Mouse (Mus musculus): ENCODE measurements around the gene Socs4. TPM values are rescaled to one million over a fixed set of nuclear protein-coding genes. Genes with fewer than 3 reads are reported as not detected.

Socs4 gene
- polyA plus RNA-seq, 1 experiment from 2014 or later = 1.7 TPM

- H3K36me3 ChIP-seq (ENCODE audit: control insufficient read depth, insufficient read depth, low read length) = no peaks in the 10 kb centered on the region
Measured at GRCm38 (mm10) chr14:47279058-47279457, 2.3 kb downstream of the Socs4 start.

GRCm38 (mm10) chr14:47281535-47281934 lies 4.8 kb downstream of the Socs4 start:
- ATAC-seq = no peak
- H3K27ac ChIP-seq (ENCODE audit: low read depth, low read length) = no peak overlapping the region
- H3K27me3 ChIP-seq (replicated peaks; ENCODE audit: control insufficient read depth, insufficient read depth, low read length) = no peaks in the 10 kb centered on the region
- WGBS = 96% methylated on average over 4 of the region's 4 CpGs
- H3K9me3 ChIP-seq (ENCODE audit: control insufficient read depth, low read length) = no peaks in the 10 kb centered on the region
- no peak overlapping the region for H3K4me2 ChIP-seq (ENCODE audit: low read length)
- H3K36me3 ChIP-seq (ENCODE audit: control insufficient read depth, insufficient read depth, low read length) = no peaks in the 10 kb centered on the region
- peaks cover 6% of the 10 kb centered on the region for H3K4me1 ChIP-seq (ENCODE audit: control insufficient read depth, insufficient read depth, low read depth, low read length)
- no peak overlapping the region for H3K9ac ChIP-seq (ENCODE audit: low read depth, low read length)
- H3K4me3 ChIP-seq (ENCODE audit: low read length) = no peak overlapping the region

More at GRCm38 (mm10) chr14:47279058-47279457, 2.3 kb downstream of the Socs4 start:
- ATAC-seq = no peak
- Histone ChIP-seq H3K27me3 (replicated peaks; ENCODE audit: control insufficient read depth, insufficient read depth, low read length) (no peaks in the 10 kb centered on the region), H3K9ac (ENCODE audit: low read depth, low read length) (no peak overlapping the region), H3K27ac (ENCODE audit: low read depth, low read length) (no peak overlapping the region), H3K4me3 (ENCODE audit: low read length) (no peak overlapping the region), H3K4me1 (ENCODE audit: control insufficient read depth, insufficient read depth, low read depth, low read length) (peaks cover 17% of the 10 kb centered on the region), H3K4me2 (ENCODE audit: low read length) (no peak overlapping the region), H3K9me3 (ENCODE audit: control insufficient read depth, low read length) (no peaks in the 10 kb centered on the region)
- 86% methylated on average over 2 of the region's 2 CpGs for WGBS

- no peak for ATAC-seq
- H3K9me3 ChIP-seq (ENCODE audit: control insufficient read depth, low read length) = no peaks in the 10 kb centered on the region
- H3K27me3 ChIP-seq (replicated peaks; ENCODE audit: control insufficient read depth, insufficient read depth, low read length) = no peaks in the 10 kb centered on the region
- H3K4me3 ChIP-seq (ENCODE audit: low read length) = no peak overlapping the region
- H3K27ac ChIP-seq (ENCODE audit: low read depth, low read length) = no peak overlapping the region
- no peak overlapping the region for H3K9ac ChIP-seq (ENCODE audit: low read depth, low read length)
- no peaks in the 10 kb centered on the region for H3K4me1 ChIP-seq (ENCODE audit: control insufficient read depth, insufficient read depth, low read depth, low read length)
- H3K4me2 ChIP-seq (ENCODE audit: low read length) = no peak overlapping the region
- H3K36me3 ChIP-seq (ENCODE audit: control insufficient read depth, insufficient read depth, low read length) = no peaks in the 10 kb centered on the region
- WGBS = 93% methylated on average over 7 of the region's 7 CpGs
Measured at GRCm38 (mm10) chr14:47283568-47283967, 6.8 kb downstream of the Socs4 start.

- no peak overlapping the region for H3K27ac ChIP-seq (ENCODE audit: low read depth, low read length)
- no peak overlapping the region for H3K4me3 ChIP-seq (ENCODE audit: low read length)
- H3K4me1 ChIP-seq (ENCODE audit: control insufficient read depth, insufficient read depth, low read depth, low read length) = no peaks in the 10 kb centered on the region
- 98% methylated on average over 2 of the region's 2 CpGs for WGBS
- no peaks in the 10 kb centered on the region for H3K36me3 ChIP-seq (ENCODE audit: control insufficient read depth, insufficient read depth, low read length)
- no peaks in the 10 kb centered on the region for H3K27me3 ChIP-seq (replicated peaks; ENCODE audit: control insufficient read depth, insufficient read depth, low read length)
- H3K9me3 ChIP-seq (ENCODE audit: control insufficient read depth, low read length) = no peaks in the 10 kb centered on the region
- H3K9ac ChIP-seq (ENCODE audit: low read depth, low read length) = no peak overlapping the region
- H3K4me2 ChIP-seq (ENCODE audit: low read length) = no peak overlapping the region
- ATAC-seq = no peak
Measured at GRCm38 (mm10) chr14:47285271-47285670, 8.5 kb downstream of the Socs4 start.

- Histone ChIP-seq H3K9ac (ENCODE audit: low read depth, low read length) (no peak overlapping the region), H3K36me3 (ENCODE audit: control insufficient read depth, insufficient read depth, low read length) (no peaks in the 10 kb centered on the region), H3K4me2 (ENCODE audit: low read length) (no peak overlapping the region), H3K4me1 (ENCODE audit: control insufficient read depth, insufficient read depth, low read depth, low read length) (no peaks in the 10 kb centered on the region), H3K27me3 (replicated peaks; ENCODE audit: control insufficient read depth, insufficient read depth, low read length) (no peaks in the 10 kb centered on the region), H3K9me3 (ENCODE audit: control insufficient read depth, low read length) (no peaks in the 10 kb centered on the region), H3K4me3 (ENCODE audit: low read length) (no peak overlapping the region), H3K27ac (ENCODE audit: low read depth, low read length) (no peak overlapping the region)
- 84% methylated on average over 1 of the region's 1 CpGs for WGBS
- no peak for ATAC-seq
Measured at GRCm38 (mm10) chr14:47286215-47286614, 9.5 kb downstream of the Socs4 start.

GRCm38 (mm10) chr14:47287021-47287420 lies 10.3 kb downstream of the Socs4 start:
- H3K4me2 ChIP-seq (ENCODE audit: low read length) = no peak overlapping the region
- no peaks in the 10 kb centered on the region for H3K4me1 ChIP-seq (ENCODE audit: control insufficient read depth, insufficient read depth, low read depth, low read length)
- no peaks in the 10 kb centered on the region for H3K36me3 ChIP-seq (ENCODE audit: control insufficient read depth, insufficient read depth, low read length)
- H3K9ac ChIP-seq (ENCODE audit: low read depth, low read length) = no peak overlapping the region
- 97% methylated on average over 5 of the region's 5 CpGs for WGBS
- H3K4me3 ChIP-seq (ENCODE audit: low read length) = no peak overlapping the region
- H3K27ac ChIP-seq (ENCODE audit: low read depth, low read length) = no peak overlapping the region
- H3K9me3 ChIP-seq (ENCODE audit: control insufficient read depth, low read length) = no peaks in the 10 kb centered on the region
- no peaks in the 10 kb centered on the region for H3K27me3 ChIP-seq (replicated peaks; ENCODE audit: control insufficient read depth, insufficient read depth, low read length)
- no peak for ATAC-seq

GRCm38 (mm10) chr14:47291772-47292171 lies 15.0 kb downstream of the Socs4 start:
- 89% methylated on average over 1 of the region's 1 CpGs for WGBS
- no peaks in the 10 kb centered on the region for H3K4me1 ChIP-seq (ENCODE audit: control insufficient read depth, insufficient read depth, low read depth, low read length)

GRCm38 (mm10) chr14:47294136-47294535 lies 17.4 kb downstream of the Socs4 start:
- WGBS = 38% methylated on average over 4 of the region's 4 CpGs
- H3K4me2 ChIP-seq (ENCODE audit: low read length) = no peak overlapping the region
- ATAC-seq = no peak
- no peak overlapping the region for H3K9ac ChIP-seq (ENCODE audit: low read depth, low read length)
- no peak overlapping the region for H3K4me3 ChIP-seq (ENCODE audit: low read length)
- H3K27ac ChIP-seq (ENCODE audit: low read depth, low read length) = no peak overlapping the region
- no peaks in the 10 kb centered on the region for H3K27me3 ChIP-seq (replicated peaks; ENCODE audit: control insufficient read depth, insufficient read depth, low read length)
- no peaks in the 10 kb centered on the region for H3K9me3 ChIP-seq (ENCODE audit: control insufficient read depth, low read length)
- H3K4me1 ChIP-seq (ENCODE audit: control insufficient read depth, insufficient read depth, low read depth, low read length) = peaks cover 6% of the 10 kb centered on the region
- no peaks in the 10 kb centered on the region for H3K36me3 ChIP-seq (ENCODE audit: control insufficient read depth, insufficient read depth, low read length)

More at GRCm38 (mm10) chr14:47291772-47292171, 15.0 kb downstream of the Socs4 start:
- Histone ChIP-seq H3K9ac (ENCODE audit: low read depth, low read length) (no peak overlapping the region), H3K4me2 (ENCODE audit: low read length) (no peak overlapping the region), H3K27me3 (replicated peaks; ENCODE audit: control insufficient read depth, insufficient read depth, low read length) (no peaks in the 10 kb centered on the region), H3K9me3 (ENCODE audit: control insufficient read depth, low read length) (no peaks in the 10 kb centered on the region), H3K36me3 (ENCODE audit: control insufficient read depth, insufficient read depth, low read length) (no peaks in the 10 kb centered on the region), H3K27ac (ENCODE audit: low read depth, low read length) (no peak overlapping the region), H3K4me3 (ENCODE audit: low read length) (no peak overlapping the region)
- ATAC-seq = no peak

GRCm38 (mm10) chr14:47296232-47296631 lies 19.5 kb downstream of the Socs4 start:
- Histone ChIP-seq H3K4me1 (ENCODE audit: control insufficient read depth, insufficient read depth, low read depth, low read length) (peaks cover 21% of the 10 kb centered on the region), H3K36me3 (ENCODE audit: control insufficient read depth, insufficient read depth, low read length) (no peaks in the 10 kb centered on the region), H3K27me3 (replicated peaks; ENCODE audit: control insufficient read depth, insufficient read depth, low read length) (no peaks in the 10 kb centered on the region), H3K4me2 (ENCODE audit: low read length) (no peak overlapping the region), H3K27ac (ENCODE audit: low read depth, low read length) (no peak overlapping the region), H3K9me3 (ENCODE audit: control insufficient read depth, low read length) (no peaks in the 10 kb centered on the region), H3K9ac (ENCODE audit: low read depth, low read length) (no peak overlapping the region), H3K4me3 (ENCODE audit: low read length) (no peak overlapping the region)
- no peak for ATAC-seq
- 82% methylated on average over 2 of the region's 2 CpGs for WGBS
